Mouse (Mus musculus) thymus, adult 2 months (tissue): ENCODE measurements around the gene Macrod1. TPM values are rescaled to one million over a fixed set of nuclear protein-coding genes. Genes with fewer than 3 reads are reported as not detected.
A peak's percentile ranks its signal among the peaks of the same experiment; 100 is the strongest.
"Not testable (repeated sequence)": the region's sequence is repeated elsewhere in the genome, so short reads cannot be mapped to it uniquely, and the experiment has no call there.

Experiments used
- DNase-seq: peaks from one replicate; pipeline ENCODE4 v3.0.0; 2021
- H3K27ac ChIP-seq: fragments of 200-500 bp; 2 replicates; pipeline ENCODE4 v1.5.1; 2012; ENCODE audit warnings: low read length, control low read depth; ENCODE audit not compliant: control insufficient read depth, insufficient read depth
- H3K27me3 ChIP-seq: fragments of 200-500 bp; 2 replicates; pipeline ENCODE4 v1.6.1; 2012; ENCODE audit warnings: mild to moderate bottlenecking, low read length, moderate library complexity, mixed read lengths; ENCODE audit not compliant: control insufficient read depth, insufficient read depth
- H3K36me3 ChIP-seq: fragments of 200-500 bp; 2 replicates; pipeline ENCODE4 v1.6.1; 2012; ENCODE audit warnings: mild to moderate bottlenecking, low read length, moderate library complexity; ENCODE audit not compliant: control insufficient read depth, insufficient read depth
- H3K4me1 ChIP-seq: fragments of 200-500 bp; replicated peaks from 2 replicates; pipeline ENCODE4 v1.6.1; 2012; ENCODE audit warnings: low read length; ENCODE audit not compliant: control insufficient read depth, insufficient read depth
- H3K4me3 ChIP-seq: fragments of 200-500 bp; 2 replicates; pipeline ENCODE4 v1.5.1; 2012; ENCODE audit warnings: mild to moderate bottlenecking, low read length, control low read depth, moderate library complexity; ENCODE audit not compliant: control insufficient read depth, insufficient read depth
- CTCF ChIP-seq: fragments of 200-500 bp; IDR thresholded peaks from 2 replicates; pipeline ENCODE4 v1.5.1; 2012; ENCODE audit warnings: mild to moderate bottlenecking, control low read depth, low read length, moderate library complexity, borderline replicate concordance; ENCODE audit not compliant: control insufficient read depth, poor library complexity, insufficient read depth; ENCODE audit errors: extremely low read depth
- POLR2A ChIP-seq: fragments of 200-500 bp; IDR thresholded peaks from 2 replicates; pipeline ENCODE4 v1.6.1; 2012; ENCODE audit warnings: mild to moderate bottlenecking, low read length, control low read depth, moderate library complexity; ENCODE audit not compliant: control insufficient read depth, poor library complexity, insufficient read depth; ENCODE audit errors: extremely low read depth
- WGBS: fragments of 180-500 bp; shearing (Covaris S2); methylation state at CpG from one replicate; pipeline ENCODE4 v1.1.7; 2018; 5-methylcytosine and 5-hydroxymethylcytosine counted together
- polyA plus RNA-seq: library from polyadenylated mRNA; depleted of rRNA; stranded (reverse); fragments of >200 nt; gene quantifications from 2 replicates; pipeline ENCODE4 v1.2.3, GENCODE M21; 2012

Gene Macrod1
- polyA plus RNA-seq, 1 experiment = 49.3 TPM

DNA sequence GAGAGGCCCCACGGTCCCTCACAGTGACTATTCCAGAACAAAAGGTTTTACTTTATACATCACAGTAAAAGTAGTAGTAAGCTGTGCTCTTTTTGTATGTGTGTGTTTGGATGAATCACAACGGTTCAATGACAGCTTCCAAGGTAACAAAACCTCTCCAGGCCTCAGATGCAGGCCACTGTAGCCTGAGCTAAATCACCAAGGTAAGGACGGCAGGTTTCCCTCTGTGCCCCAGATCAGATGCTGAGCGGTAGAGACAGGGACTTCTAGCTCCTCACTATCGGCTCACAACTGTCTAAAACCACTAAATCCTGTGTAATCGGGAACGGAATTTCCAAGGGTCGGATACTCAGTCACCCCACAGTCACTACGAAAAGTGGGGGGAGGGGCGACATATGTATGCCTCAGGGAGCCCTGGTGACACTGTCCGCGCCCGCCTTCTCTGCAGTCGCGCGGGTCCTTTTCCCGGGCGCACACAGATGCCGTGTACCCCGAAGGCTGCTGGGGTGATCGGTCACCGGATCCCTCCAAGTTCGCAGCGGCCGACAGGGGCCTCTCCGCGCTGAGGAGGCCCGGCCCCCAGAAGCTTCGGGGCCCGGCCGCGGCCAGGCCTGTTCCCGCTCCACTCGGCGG lies 17.4 kb upstream of the Macrod1 start:
- H3K4me3 ChIP-seq = peak overlapping the region; percentile 92
- H3K36me3 ChIP-seq = peaks cover 12% of the 10 kb centered on the region
- TF ChIP-seq POLR2A = no peak
- TF ChIP-seq CTCF = 0 out of 2 replicates have a peak, but pooled peaks have one; percentile 7
- H3K4me1 ChIP-seq = peaks cover 7% of the 10 kb centered on the region; the same call in 1 of the 2 replicates
- H3K27ac ChIP-seq = no peak overlapping the region
- no peaks in the 10 kb centered on the region for H3K27me3 ChIP-seq
- peak; percentile 70 for DNase-seq
- 1% methylated on average over 35 of the region's 35 CpGs for WGBS

GRCm38 (mm10) chr19:7039841-7040636 lies 16.6 kb upstream of the Macrod1 start, which contains the start of gene Stip1:
Stip1 (minus strand) TSS chr19:7039967.
- H3K27me3 ChIP-seq = no peaks in the 10 kb centered on the region
- TF ChIP-seq POLR2A (peak; percentile 96), CTCF (0 out of 2 replicates have a peak, but pooled peaks have one; percentile 23)
- peaks cover 7% of the 10 kb centered on the region; the same call in 1 of the 2 replicates for H3K4me1 ChIP-seq
- H3K36me3 ChIP-seq = peaks cover 4% of the 10 kb centered on the region; the same call in 1 of the 2 replicates
- DNase-seq = peak; percentile 100
- H3K27ac ChIP-seq = peak within 1 kb of the TSS; percentile 91
- WGBS = under 1% methylated on average over 49 of the region's 49 CpGs
- H3K4me3 ChIP-seq = peak within 1 kb of the TSS; percentile 92

DNA sequence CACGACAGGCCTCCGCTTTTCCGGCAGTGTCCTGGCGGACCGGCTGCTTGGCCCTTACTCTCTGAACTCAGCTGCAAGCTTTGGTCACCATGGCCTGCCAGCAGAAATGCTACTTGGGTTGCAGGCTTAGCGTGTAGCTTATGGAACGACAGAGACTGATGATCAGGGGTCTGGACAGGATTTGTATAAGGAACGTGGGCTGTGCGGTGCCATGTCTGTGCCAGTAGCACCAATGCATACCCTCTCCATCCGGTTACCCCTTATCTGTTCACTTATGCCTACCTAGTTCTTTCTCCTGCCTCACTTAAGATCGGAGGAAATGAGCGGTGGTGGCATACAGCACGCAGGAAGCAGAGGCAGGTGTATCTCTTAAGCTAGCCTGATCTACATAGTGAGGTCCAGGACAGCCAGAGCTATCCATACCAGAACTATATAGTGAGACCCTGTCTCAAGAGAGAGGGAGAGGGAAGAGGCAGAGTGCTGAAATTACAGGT lies 15.9 kb upstream of the Macrod1 start:
- Histone ChIP-seq H3K27ac (peak overlapping the region; percentile 91), H3K36me3 (no peaks in the 10 kb centered on the region), H3K4me3 (peak overlapping the region; percentile 66), H3K27me3 (no peaks in the 10 kb centered on the region), H3K4me1 (peaks cover 7% of the 10 kb centered on the region; the same call in 1 of the 2 replicates)
- WGBS = 11% methylated on average over 13 of the region's 13 CpGs
- peak; percentile 53 for DNase-seq
- 0 out of 2 replicates have a peak, but pooled peaks have one; percentile 1 for TF ChIP-seq CTCF
- TF ChIP-seq POLR2A = no peak

GRCm38 (mm10) chr19:7041171-7041570 lies 15.4 kb upstream of the Macrod1 start:
- Histone ChIP-seq H3K4me1 (peaks cover 7% of the 10 kb centered on the region; the same call in 1 of the 2 replicates), H3K4me3 (no peak overlapping the region), H3K27me3 (no peaks in the 10 kb centered on the region), H3K27ac (no peak overlapping the region; the same call in 1 of the 2 replicates), H3K36me3 (no peaks in the 10 kb centered on the region)
- no peak for DNase-seq
- WGBS = 96% methylated on average over 2 of the region's 2 CpGs
- TF ChIP-seq POLR2A = no peak
- TF ChIP-seq CTCF = no peak

GRCm38 (mm10) chr19:7044279-7044678 lies 12.3 kb upstream of the Macrod1 start:
- no peak overlapping the region for H3K4me3 ChIP-seq
- H3K27me3 ChIP-seq = no peaks in the 10 kb centered on the region
- no peaks in the 10 kb centered on the region for H3K36me3 ChIP-seq
- no peak for DNase-seq
- TF ChIP-seq POLR2A (no peak), CTCF (no peak)
- no peak overlapping the region for H3K27ac ChIP-seq
- H3K4me1 ChIP-seq = peaks cover 3% of the 10 kb centered on the region; the same call in 1 of the 2 replicates
- 96% methylated on average over 4 of the region's 4 CpGs for WGBS

GRCm38 (mm10) chr19:7044706-7045105 lies 11.9 kb upstream of the Macrod1 start:
- 91% methylated on average over 4 of the region's 4 CpGs for WGBS
- TF ChIP-seq POLR2A (no peak), CTCF (no peak)
- DNase-seq = no peak
- no peaks in the 10 kb centered on the region for H3K27me3 ChIP-seq
- H3K4me1 ChIP-seq = peaks cover 3% of the 10 kb centered on the region; the same call in 1 of the 2 replicates
- no peak overlapping the region for H3K27ac ChIP-seq
- H3K4me3 ChIP-seq = no peak overlapping the region
- H3K36me3 ChIP-seq = no peaks in the 10 kb centered on the region

DNA sequence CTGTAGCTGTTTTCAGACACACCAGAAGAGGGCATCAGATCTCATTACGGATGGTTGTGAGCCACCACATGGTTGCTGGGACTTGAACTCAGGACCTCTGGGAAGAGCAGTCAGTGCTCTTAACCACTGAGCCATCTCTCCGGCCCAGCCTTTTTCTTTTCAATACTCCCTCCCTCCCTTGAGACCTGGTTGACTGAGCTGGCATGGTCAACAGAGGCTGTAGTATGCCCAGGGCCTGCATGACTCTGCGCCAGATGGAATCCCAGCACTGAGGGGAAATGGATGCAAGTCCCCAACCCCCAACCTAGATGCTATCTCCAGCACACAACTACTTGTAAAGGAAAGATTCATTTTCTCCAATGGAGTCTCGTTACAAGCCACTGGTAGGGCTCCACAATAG lies 3.2 kb upstream of the Macrod1 start:
- WGBS = 93% methylated on average over 4 of the region's 4 CpGs
- H3K4me1 ChIP-seq = peaks cover 18% of the 10 kb centered on the region
- not testable (repeated sequence) for H3K4me3 ChIP-seq, DNase-seq, H3K27me3 ChIP-seq, H3K36me3 ChIP-seq, H3K27ac ChIP-seq
